In the genomic region with DNA sequence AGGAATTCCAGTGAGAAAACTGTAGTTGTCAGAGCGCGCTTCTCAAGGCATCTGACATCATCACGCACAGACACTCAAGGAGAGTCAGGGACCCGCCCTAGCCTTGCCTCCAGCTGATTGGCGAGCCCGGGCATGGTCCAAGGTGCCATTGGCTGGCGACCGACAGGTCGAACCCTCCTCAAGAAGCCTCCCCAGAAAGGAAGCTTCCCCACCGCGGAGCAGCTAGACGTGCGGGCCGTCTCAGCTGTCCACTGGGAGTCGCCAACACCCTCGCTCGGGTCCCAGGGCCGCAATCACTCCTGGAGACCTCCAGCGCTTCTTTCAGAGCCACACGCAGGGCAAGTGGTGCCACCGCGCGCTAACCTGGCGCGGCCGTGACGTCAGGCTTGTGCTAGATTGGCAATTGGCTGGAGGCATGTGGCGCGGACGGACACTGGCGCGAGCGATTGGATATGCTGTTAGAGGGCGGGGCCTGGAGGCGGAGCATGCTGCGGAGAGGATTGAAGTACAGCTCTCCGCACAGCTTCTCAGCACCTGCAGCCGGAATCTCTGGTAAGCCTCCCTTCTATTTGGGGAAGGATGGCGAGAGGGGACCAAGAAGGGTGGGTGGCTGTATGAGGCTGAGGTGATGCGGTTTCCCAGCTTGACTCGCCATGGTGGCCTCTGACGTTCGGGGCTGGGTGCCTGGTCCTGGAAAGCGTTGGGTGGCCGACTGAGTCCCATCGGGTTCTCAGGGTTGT, we compare ENCODE assay signal across 8 mouse cellular contexts. TPM values are rescaled to one million over a fixed set of nuclear protein-coding genes. Genes with fewer than 3 reads are reported as not detected.
DNase-seq lines count a peak whose midpoint lies in the region; ATAC-seq and TF ChIP-seq lines count a peak whose summit lies in the region.

Idi1 (plus strand) TSS at position 57 of the 740 bp plus-strand sequence.

- no peaks in the 10 kb centered on the region for H3K4me1 ChIP-seq in cortical plate, adult 2 months (ENCODE audit: control insufficient read depth, insufficient read depth, low read length)

- peak within 1 kb of the TSS; percentile 95 for H3K27ac ChIP-seq in cortical plate, adult 2 months (ENCODE audit: insufficient read depth, low read length)

- peak; percentile 95 for ATAC-seq in activated CD4-positive, CD25-positive, alpha-beta regulatory T cell, adult 4 months
- ATAC-seq in megakaryocyte progenitor cell, adult 5-6 weeks (replicated peaks; ENCODE audit: poor library complexity) = peak; percentile 94

- DNase-seq in gastrocnemius, postnatal 10 days = peak; percentile 94
- peak; percentile 99 for DNase-seq in induced T-regulatory cell, adult 2 months (ENCODE audit: low read depth)
- DNase-seq in left cerebral cortex, adult 9 months (ENCODE audit: low spot score in 2 of 2) = peak; percentile 93 to 98
- peak; percentile 96 for DNase-seq in right cerebral cortex, postnatal 14 days
- DNase-seq in urinary bladder, postnatal 36 days (ENCODE audit: low spot score in 2 of 2) = peak; percentile 95 to 96

- TF ChIP-seq CTCF in cortical plate, adult 2 months (IDR thresholded peaks at IDR 0.05; ENCODE audit: extremely low read depth, insufficient read depth, low read length) = no peak

- TF ChIP-seq POLR2A in cortical plate, adult 2 months (IDR thresholded peaks at IDR 0.05; ENCODE audit: extremely low read depth, insufficient read depth, low read length) = peak; percentile 98

- peak within 1 kb of the TSS; percentile 83 for H3K4me3 ChIP-seq in cortical plate, adult 2 months (ENCODE audit: insufficient read depth, low read length)

RNA-seq across cellular contexts. Expression of gene Idi1, which starts in this region (rescaled TPM):
- polyA plus RNA-seq in activated CD4-positive, CD25-positive, alpha-beta regulatory T cell, adult 4 months (2017; shearing (Covaris generic)) = 10 to 100 TPM; 37.8 to 53.1 TPM
- polyA plus RNA-seq in cortical plate, adult 2 months (2012; rRNA removed) = 43.0 and 48.3 TPM in 2 replicates
- 10 to 100 TPM; 10.2 to 12.0 TPM for total RNA-seq in gastrocnemius, postnatal 10 days (2021)
- total RNA-seq in megakaryocyte progenitor cell, adult 5-6 weeks (2015) = 33.1 and 33.4 TPM in 2 replicates
- 24.1 and 27.9 TPM in 2 replicates for total RNA-seq in megakaryocyte progenitor cell, adult 5-6 weeks (2017)

Comparison
In these comparisons a context has a peak if more than half of its experiments do, and no peak if none do; other contexts are left out.
1. Peak in every context shown above with its lines: DNase-seq, ATAC-seq, H3K4me3 ChIP-seq and H3K27ac ChIP-seq.